Mouse (Mus musculus) limb, embryonic 14.5 days (tissue): ENCODE data around the gene Inpp5e. TPM values are rescaled to one million over a fixed set of nuclear protein-coding genes. Genes with fewer than 3 reads are reported as not detected.

Experiments used
- ATAC-seq: fragments of 200-750 bp; cut with Nextera tagmentation; 2 replicates; pipeline ENCODE4 v1.8.0; 2017; ENCODE audit warnings: low read depth, moderate number of reproducible peaks, moderate TSS enrichment; ENCODE audit not compliant: low FRiP score
- DNase-seq: peaks from one replicate; pipeline ENCODE4 v3.0.0-alpha.2; 2015; ENCODE audit warnings: low spot score
- H3K27ac ChIP-seq: fragments of 300-500 bp; sonication (generic); replicated peaks from 2 replicates; pipeline ENCODE4 v1.5.1; 2014; ENCODE audit warnings: low read depth, mild to moderate bottlenecking, low read length, moderate library complexity, mixed read lengths
- H3K27me3 ChIP-seq: fragments of 300-500 bp; sonication (generic); 2 replicates; pipeline ENCODE4 v1.6.1; 2014; ENCODE audit warnings: low read length, mixed read lengths; ENCODE audit not compliant: control insufficient read depth, insufficient read depth
- H3K36me3 ChIP-seq: fragments of 300-500 bp; sonication (generic); 2 replicates; pipeline ENCODE4 v1.6.1; 2014; ENCODE audit warnings: mild to moderate bottlenecking, low read length, moderate library complexity, mixed read lengths; ENCODE audit not compliant: control insufficient read depth, insufficient read depth
- H3K4me1 ChIP-seq: fragments of 300-500 bp; sonication (generic); 2 replicates; pipeline ENCODE4 v1.6.1; 2014; ENCODE audit warnings: antibody characterized with exemption, low read length, mixed read lengths; ENCODE audit not compliant: control insufficient read depth, insufficient read depth
- H3K4me2 ChIP-seq: fragments of 300-500 bp; sonication (generic); replicated peaks from 2 replicates; pipeline ENCODE4 v1.6.1; 2014; ENCODE audit warnings: low read depth, mild to moderate bottlenecking, low read length, moderate library complexity; ENCODE audit not compliant: severe bottlenecking
- H3K4me3 ChIP-seq: fragments of 300-500 bp; sonication (generic); replicated peaks from 2 replicates; pipeline ENCODE4 v1.5.1; 2014; ENCODE audit warnings: low read length
- H3K9ac ChIP-seq: fragments of 300-500 bp; sonication (generic); 2 replicates; pipeline ENCODE4 v1.6.1; 2014; ENCODE audit warnings: mild to moderate bottlenecking, low read depth, low read length, moderate library complexity; ENCODE audit not compliant: severe bottlenecking
- H3K9me3 ChIP-seq: fragments of 300-500 bp; sonication (generic); 2 replicates; pipeline ENCODE4 v1.6.1; 2016; ENCODE audit warnings: low read length; ENCODE audit not compliant: control insufficient read depth
- POLR2A ChIP-seq: fragments of 200-500 bp; IDR thresholded peaks from 2 replicates; pipeline ENCODE4 v1.8.0; 2012; ENCODE audit warnings: inconsistent platforms, mild to moderate bottlenecking, moderate library complexity, borderline replicate concordance; ENCODE audit not compliant: insufficient read depth, insufficient read length; ENCODE audit errors: extremely low read depth
- WGBS: fragments of 180-500 bp; shearing (Covaris S2); extraction: QIAGEN DNeasy Blood & Tissue Kit; methylation state at CpG from one replicate; pipeline ENCODE4 v1.1.7; 2014; 5-methylcytosine and 5-hydroxymethylcytosine counted together
- polyA plus RNA-seq, 2 experiments: library from polyadenylated mRNA; depleted of rRNA in 1 of 2; stranded (reverse) in 1 of 2; unstranded in 1 of 2; fragments of >200 nt; fragmentation: Nextera tagmentation in 1 of 2; extraction: Ambion mirVana in 1 of 2; gene quantifications; 2 replicates each; pipeline versions ENCODE4 v1.2.1 to v1.2.3; 2012 to 2014

The Inpp5e gene
- polyA plus RNA-seq, 2 experiments, result 16.4 to 36.7 TPM

DNA sequence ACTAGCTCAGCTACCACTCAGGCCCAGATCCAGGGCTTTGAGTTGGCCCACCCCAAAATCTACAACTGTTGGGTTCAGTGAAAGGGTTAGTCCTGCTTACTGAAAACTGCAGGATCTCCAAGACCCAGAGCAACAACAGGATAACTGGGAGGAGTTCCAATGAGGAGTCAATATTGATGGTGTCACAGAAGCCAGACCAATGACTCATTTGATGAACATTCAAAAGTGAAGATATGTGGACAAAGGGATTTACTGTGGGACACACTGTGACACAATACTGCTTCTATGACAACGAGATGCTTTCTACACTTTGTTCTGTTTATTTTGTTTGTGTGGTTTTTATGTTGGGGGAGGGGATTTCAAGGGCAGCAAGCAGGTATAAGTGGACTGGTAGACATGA, 9.1 kb upstream of the Inpp5e start:
- no peak overlapping the region for H3K4me3 ChIP-seq
- no peak for ATAC-seq
- H3K36me3 ChIP-seq, result peaks cover 96% of the 10 kb centered on the region
- DNase-seq, result no peak
- no peaks in the 10 kb centered on the region for H3K9me3 ChIP-seq
- no peak for TF ChIP-seq POLR2A
- no peaks in the 10 kb centered on the region for H3K27me3 ChIP-seq
- WGBS, result 90% methylated on average over 1 of the region's 1 CpGs
- H3K9ac ChIP-seq, result no peak overlapping the region
- H3K27ac ChIP-seq, result no peak overlapping the region
- H3K4me2 ChIP-seq, result no peak overlapping the region
- H3K4me1 ChIP-seq, result no peaks in the 10 kb centered on the region

DNA sequence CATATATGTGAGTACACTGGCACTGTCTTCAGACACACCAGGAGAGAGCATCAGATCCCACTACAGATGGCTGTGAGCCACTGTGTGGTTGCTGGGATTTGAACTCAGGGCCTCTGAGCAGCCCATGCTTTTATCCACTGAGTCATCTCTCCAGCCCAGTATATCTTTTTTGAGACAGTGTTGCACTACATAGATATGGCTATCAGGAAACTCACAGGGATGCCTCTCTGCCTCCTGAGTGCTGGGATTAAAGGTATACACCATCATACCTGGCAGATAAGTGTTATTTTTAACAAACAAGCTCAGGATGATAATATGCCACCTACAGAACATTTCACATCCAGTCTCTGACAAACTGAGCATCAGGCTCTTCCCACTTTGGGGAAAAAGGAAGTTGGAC, 8.1 kb upstream of the Inpp5e start:
- H3K27ac ChIP-seq, result no peak overlapping the region
- no peaks in the 10 kb centered on the region for H3K27me3 ChIP-seq
- no peaks in the 10 kb centered on the region for H3K9me3 ChIP-seq
- H3K9ac ChIP-seq, result no peak overlapping the region
- no peak overlapping the region for H3K4me2 ChIP-seq
- no peaks in the 10 kb centered on the region for H3K4me1 ChIP-seq
- DNase-seq (no peak), ATAC-seq (no peak)
- no peak for TF ChIP-seq POLR2A
- H3K4me3 ChIP-seq, result no peak overlapping the region
- peaks cover 96% of the 10 kb centered on the region for H3K36me3 ChIP-seq

DNA sequence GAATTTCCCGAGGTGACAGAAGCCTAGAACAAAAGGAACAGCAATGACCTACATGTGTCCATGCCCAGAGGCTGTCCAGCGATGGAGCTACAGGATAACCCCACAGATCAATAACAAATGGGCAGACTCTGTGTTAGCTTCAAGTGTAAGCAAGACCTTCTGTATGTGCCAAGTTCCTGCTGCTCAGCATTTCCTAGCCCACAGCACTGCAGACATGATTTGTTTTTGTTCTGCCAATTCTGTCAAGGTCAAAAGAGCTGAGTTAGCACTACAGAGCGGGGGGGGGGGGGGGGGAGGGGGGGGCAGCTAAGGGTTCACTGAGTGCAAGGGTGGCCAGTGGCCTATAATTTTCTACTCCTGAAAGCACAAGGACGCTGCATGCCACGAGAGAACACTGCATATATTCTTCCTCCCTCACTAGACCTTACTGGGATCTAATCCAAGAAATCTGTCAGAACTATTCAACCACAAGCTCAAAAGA, 2.0 kb upstream of the Inpp5e start:
- no peak overlapping the region for H3K9ac ChIP-seq
- H3K36me3 ChIP-seq, result peaks cover 69% of the 10 kb centered on the region
- no peak overlapping the region for H3K4me2 ChIP-seq
- WGBS, result 75% methylated on average over 4 of the region's 5 CpGs
- ATAC-seq (no peak), DNase-seq (no peak)
- H3K4me3 ChIP-seq, result no peak overlapping the region
- H3K27me3 ChIP-seq, result no peaks in the 10 kb centered on the region
- peaks cover 22% of the 10 kb centered on the region for H3K4me1 ChIP-seq
- H3K9me3 ChIP-seq, result no peaks in the 10 kb centered on the region
- no peak for TF ChIP-seq POLR2A
- no peak overlapping the region for H3K27ac ChIP-seq

DNA sequence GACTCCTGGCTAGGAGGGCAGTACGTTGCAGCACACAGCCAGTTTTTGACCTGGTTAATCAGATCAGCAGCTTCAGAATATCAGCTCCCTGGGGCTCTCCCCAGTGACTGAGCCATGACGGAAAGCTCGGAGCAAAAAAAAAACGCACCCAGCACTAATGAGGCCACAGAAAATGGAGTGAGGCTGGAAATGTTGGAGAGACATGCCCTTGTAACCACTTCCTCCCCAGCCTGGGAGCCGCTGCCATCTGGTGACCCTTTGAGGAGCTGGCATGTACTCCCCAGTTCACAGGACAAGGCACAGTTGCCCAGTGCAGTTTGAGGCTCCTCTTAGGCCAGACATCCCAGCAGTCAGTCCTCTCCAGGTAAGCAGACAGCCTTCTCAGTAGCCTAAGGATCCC, 1.1 kb upstream of the Inpp5e start:
- 79% methylated on average over 5 of the region's 5 CpGs for WGBS
- Histone ChIP-seq H3K9ac (no peak overlapping the region), H3K4me2 (no peak overlapping the region), H3K9me3 (no peaks in the 10 kb centered on the region), H3K27ac (no peak overlapping the region), H3K36me3 (peaks cover 64% of the 10 kb centered on the region), H3K4me3 (no peak overlapping the region), H3K27me3 (no peaks in the 10 kb centered on the region), H3K4me1 (peaks cover 22% of the 10 kb centered on the region)
- DNase-seq (no peak), ATAC-seq (no peak)
- no peak for TF ChIP-seq POLR2A

DNA sequence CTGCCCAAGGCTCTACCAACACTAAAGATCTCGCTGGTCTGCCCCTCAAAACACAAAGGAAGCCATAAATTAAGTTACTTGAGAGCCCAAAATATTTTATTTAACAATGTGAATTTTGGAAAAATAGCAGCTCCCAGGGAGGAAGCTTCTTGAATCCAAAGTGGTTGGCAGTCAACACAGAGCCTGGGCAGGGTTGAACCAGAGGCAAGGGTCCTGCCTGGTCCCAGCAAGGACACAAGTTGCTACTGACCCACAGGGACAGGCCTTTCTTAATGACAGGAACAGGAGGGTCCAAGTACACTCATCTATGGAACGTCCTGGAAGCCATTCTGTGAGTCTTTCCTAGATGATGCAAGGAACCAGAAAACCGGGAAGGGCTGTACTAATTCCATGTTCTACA, 359 bp upstream of the Inpp5e start:
- peaks cover 60% of the 10 kb centered on the region for H3K36me3 ChIP-seq
- no peak overlapping the region for H3K27ac ChIP-seq
- peaks cover 22% of the 10 kb centered on the region for H3K4me1 ChIP-seq

DNA sequence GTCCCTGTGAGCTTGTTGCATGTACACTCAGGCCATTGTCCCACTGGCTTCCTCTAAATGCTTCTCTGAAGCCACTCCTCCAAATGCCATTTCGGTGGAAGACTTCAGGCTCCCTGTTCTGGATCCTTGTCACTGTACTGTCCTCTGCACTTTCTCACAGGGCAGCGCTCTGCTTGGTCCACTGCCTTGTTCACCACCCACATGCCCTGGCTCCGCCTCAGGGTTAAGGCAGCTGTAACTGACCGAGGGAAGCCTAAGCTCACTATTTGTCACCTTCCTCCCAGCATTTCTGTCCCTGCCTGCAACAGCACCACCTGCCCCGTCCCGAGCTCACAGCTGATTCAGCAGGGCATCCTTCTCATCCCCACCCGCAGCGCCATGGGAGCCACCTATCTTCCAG, 5.7 kb downstream of the Inpp5e start:
- Histone ChIP-seq H3K4me2 (no peak overlapping the region), H3K36me3 (peaks cover 50% of the 10 kb centered on the region), H3K9ac (no peak overlapping the region), H3K27me3 (no peaks in the 10 kb centered on the region), H3K4me3 (no peak overlapping the region), H3K27ac (no peak overlapping the region), H3K4me1 (peaks cover 16% of the 10 kb centered on the region), H3K9me3 (no peaks in the 10 kb centered on the region)
- ATAC-seq (no peak), DNase-seq (no peak)
- no peak for TF ChIP-seq POLR2A
- WGBS, result 82% methylated on average over 8 of the region's 8 CpGs

More for the DNA sequence above, 359 bp upstream of the Inpp5e start:
- WGBS, result 63% methylated on average over 3 of the region's 3 CpGs
- H3K9ac ChIP-seq, result no peak overlapping the region; the same call in 1 of the 2 replicates
- H3K4me2 ChIP-seq, result no peak overlapping the region
- no peaks in the 10 kb centered on the region for H3K9me3 ChIP-seq
- TF ChIP-seq POLR2A, result no peak
- ATAC-seq (no peak), DNase-seq (no peak)
- H3K27me3 ChIP-seq, result no peaks in the 10 kb centered on the region
- H3K4me3 ChIP-seq, result peak overlapping the region; percentile 94
